Mouse (Mus musculus) megakaryocyte, embryonic 14.5 days (primary cell): Measurements from ENCODE around the gene Apeh.

Experiments used
- FLI1 ChIP-seq: IDR thresholded peaks from 2 replicates; pipeline ENCODE4 v1.6.1; 2012; ENCODE audit warnings: low read length, inconsistent platforms, mixed read lengths
- GATA1 ChIP-seq: IDR thresholded peaks from 3 replicates; pipeline ENCODE4 v1.6.1; 2012; ENCODE audit warnings: mixed read lengths, low read length, inconsistent platforms, borderline replicate concordance

- no peak for TF ChIP-seq GATA1
- TF ChIP-seq FLI1, result no peak
Measured at GRCm38 (mm10) chr9:108126436-108127180, 32.2 kb upstream of the Apeh start.
